Mouse (Mus musculus) spleen, postnatal 14 days (tissue): Measurements from ENCODE around the gene Agap1.

ENCODE experiments used
- DNase-seq, 2 experiments: peaks; one replicate each; pipeline ENCODE4 v3.0.0; 2021 to 2022; ENCODE audit warnings: low spot score in 2 of 2

Agap1 gene

GRCm38 (mm10) chr1:89755358-89755757 is 300.8 kb downstream of the Agap1 start:
- no peak for DNase-seq

GRCm38 (mm10) chr1:89756387-89756786 is 301.8 kb downstream of the Agap1 start:
- no peak for DNase-seq

DNA sequence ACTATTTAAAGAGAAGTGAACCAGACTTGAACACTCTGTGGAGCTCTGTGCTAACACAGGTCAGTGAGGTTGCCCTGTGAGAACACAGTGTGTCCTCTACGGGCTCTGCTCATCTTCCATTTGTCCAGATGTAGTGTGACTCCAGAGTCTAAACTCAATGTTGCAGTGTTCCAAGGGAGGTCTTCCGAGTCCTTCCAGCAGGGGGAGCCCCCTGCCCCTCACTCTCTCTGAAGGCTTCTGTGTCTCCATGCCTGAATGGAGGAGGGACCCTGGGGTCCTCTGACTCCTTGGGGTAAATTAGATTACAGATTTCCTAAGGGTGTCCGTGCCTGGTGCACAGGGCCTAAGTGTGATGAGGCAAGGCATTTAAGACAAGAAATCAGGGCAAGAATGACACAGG is 302.9 kb downstream of the Agap1 start:
- DNase-seq, result no peak

- no peak for DNase-seq
These were observed 309.3 kb downstream of the Agap1 start for GRCm38 (mm10) chr1:89763912-89764311.

DNA sequence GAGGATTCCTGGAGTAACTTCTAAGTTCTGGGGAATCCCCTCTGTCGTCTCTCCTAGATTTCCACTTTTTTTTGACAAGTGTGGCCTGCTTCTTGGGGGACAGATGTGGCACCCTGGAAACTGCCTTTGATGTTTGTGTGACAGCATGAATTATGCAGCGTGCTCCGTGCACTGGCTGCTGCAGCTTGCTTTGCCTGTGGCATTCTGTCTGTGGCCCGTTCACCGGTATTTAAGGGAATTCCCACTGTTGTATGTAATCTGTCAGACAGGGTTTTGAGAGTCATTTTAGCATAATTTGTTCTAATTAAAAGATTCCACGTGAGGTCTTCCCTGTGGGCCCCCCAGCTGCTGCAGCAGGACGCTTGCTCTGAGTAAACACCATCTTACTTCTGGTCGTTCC is 312.3 kb downstream of the Agap1 start:
- no peak for DNase-seq

DNA sequence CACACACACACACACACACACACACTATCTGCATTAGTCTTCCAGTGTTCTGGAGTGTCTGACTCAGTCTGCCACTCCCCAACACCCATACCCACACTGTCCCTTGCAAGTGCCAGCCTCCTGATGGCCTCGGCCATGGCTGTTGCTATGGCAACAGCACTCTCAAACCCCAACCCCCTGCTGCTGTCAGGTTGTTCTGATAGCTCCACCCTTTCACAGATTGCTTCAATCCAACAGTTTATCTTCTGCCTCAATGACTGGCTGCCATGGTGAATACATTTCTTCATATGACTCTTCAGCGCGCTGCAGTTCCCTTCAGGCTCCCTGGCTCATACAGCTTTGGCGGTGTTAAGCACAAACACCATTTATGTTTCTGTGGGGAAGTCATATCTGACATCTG is 315.0 kb downstream of the Agap1 start:
- no peak for DNase-seq

DNA sequence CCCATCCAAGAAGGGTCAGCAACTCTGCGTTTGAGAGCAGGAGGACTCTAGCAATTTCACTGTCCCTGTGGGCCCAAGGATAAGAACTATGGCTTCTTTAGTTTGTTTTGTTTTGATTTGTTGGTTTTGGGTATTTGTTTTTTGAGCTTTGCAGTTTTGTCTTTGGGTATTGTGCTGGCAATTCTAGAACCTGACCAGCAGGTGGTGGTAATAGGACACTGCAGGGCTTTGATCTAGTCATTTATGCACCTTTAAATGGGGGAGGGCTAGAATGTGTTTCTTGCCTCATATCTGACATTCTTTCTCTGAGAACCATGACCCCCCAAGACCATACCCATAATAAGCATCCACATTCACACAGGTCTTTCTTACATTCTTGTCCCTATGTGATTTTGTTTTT is 315.7 kb downstream of the Agap1 start:
- no peak for DNase-seq

GRCm38 (mm10) chr1:89775750-89776149 is 321.1 kb downstream of the Agap1 start:
- no peak for DNase-seq

GRCm38 (mm10) chr1:89780675-89781074 is 326.1 kb downstream of the Agap1 start:
- no peak for DNase-seq

GRCm38 (mm10) chr1:89781861-89782260 is 327.3 kb downstream of the Agap1 start:
- no peak for DNase-seq

DNA sequence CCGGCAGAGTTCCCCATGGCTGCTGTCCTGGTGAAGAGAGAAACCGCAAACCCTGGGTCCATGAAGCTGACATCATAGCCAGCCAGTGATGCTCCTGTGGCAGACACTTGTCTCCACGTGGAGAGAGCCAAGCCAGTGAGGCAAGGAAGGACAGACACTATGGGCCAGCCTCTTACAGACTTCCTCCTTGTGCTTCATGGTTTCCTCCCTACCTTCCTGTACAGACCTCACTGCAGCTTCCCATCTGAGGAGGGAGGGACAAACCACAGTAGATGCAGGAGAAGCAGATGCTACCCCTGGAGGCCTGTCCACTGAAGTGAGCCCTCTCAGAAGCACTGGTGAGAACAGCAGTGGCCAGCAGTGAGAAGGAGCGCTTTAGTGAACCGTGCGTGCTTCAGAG is 332.2 kb downstream of the Agap1 start:
- no peak for DNase-seq

DNA sequence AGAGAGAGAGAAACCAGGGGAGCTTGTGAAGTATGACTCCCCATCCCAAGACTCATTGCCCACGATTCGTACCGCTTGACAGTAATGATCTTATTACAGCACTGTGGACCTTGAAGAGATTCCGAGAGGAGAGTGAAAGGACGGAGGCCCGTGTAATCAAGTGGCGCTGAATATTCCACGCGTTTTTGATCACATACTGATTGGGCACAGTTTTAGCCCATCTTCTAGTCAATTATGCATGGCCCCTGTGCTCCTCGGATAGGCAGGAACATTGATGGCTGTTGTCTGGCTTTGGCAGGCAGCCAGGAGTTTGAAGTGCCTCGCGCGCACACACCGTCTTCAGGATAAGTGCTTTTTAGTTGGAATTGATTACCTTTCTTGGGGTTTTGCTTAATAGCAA is 344.1 kb downstream of the Agap1 start:
- DNase-seq, result no peak

- no peak for DNase-seq
These were observed 346.9 kb downstream of the Agap1 start for GRCm38 (mm10) chr1:89801506-89801905.

- no peak for DNase-seq
These were observed 350.4 kb downstream of the Agap1 start for GRCm38 (mm10) chr1:89804981-89805380.

- DNase-seq, result no peak
These were observed 358.2 kb downstream of the Agap1 start for GRCm38 (mm10) chr1:89812816-89813215.

GRCm38 (mm10) chr1:89816487-89817206 is 362.0 kb downstream of the Agap1 start:
- no peak for DNase-seq

DNA sequence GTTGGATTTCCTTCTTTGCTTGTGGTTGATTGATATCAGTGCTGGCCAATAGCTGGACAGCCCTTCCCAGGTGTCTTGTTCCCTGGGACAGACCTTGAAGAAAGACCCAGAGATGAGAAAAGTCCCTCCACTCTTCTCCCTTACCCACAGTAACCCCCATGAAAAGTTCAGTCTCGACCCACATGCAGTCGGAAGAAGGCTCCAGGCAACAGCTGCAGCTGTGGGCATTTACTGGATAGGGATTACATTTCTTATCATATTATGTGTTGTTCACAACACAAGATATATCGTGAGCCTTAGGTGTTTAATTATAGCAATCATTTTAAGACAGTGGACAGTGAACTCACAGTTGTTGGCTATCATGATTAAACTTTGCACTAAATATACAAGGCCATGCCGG is 367.2 kb downstream of the Agap1 start:
- no peak for DNase-seq

- DNase-seq, result no peak
These were observed 367.8 kb downstream of the Agap1 start for GRCm38 (mm10) chr1:89822431-89822830.

DNA sequence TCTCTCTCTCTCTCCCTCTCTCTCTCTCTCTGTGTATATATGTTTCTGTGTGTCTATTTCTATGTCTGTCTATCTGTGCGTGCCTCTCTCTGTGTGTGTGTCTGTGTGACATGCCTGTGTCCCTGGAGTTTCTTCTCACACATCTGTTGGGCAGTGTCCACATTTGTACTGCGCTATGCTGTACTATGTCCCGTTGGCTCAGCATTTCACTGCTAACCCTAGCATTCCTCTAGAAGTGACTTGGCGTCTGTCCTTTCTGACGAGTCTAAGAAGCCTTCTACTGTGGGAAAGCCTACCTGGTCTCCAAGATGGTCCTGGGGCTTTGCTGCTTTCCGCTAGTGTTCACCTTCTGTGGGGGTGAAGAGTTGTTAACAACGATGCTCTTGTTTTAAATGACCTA is 368.4 kb downstream of the Agap1 start:
- DNase-seq, result no peak

GRCm38 (mm10) chr1:89827051-89827450 is 372.4 kb downstream of the Agap1 start:
- no peak for DNase-seq

DNA sequence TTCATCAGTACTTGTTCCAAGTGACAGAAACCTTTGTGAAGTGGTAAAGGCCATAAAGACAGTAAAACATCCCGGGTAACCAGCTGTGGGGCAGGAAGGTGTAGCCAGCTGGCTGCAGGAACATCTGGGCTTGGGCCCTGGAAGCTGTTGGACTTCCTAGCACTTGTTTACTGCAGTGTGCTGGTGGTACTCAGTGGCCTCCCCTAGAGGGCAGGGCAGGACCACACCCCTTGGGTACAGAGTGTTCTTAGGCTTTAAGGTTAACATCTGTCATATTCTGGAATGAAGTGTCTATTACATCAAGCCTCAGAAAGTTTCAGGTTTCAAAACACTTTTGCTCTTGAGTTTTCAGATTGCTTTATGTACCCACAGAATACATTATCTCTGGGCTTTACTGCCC is 376.5 kb downstream of the Agap1 start:
- no peak for DNase-seq

- DNase-seq, result no peak
These were observed 389.5 kb downstream of the Agap1 start for GRCm38 (mm10) chr1:89844064-89844463.

DNA sequence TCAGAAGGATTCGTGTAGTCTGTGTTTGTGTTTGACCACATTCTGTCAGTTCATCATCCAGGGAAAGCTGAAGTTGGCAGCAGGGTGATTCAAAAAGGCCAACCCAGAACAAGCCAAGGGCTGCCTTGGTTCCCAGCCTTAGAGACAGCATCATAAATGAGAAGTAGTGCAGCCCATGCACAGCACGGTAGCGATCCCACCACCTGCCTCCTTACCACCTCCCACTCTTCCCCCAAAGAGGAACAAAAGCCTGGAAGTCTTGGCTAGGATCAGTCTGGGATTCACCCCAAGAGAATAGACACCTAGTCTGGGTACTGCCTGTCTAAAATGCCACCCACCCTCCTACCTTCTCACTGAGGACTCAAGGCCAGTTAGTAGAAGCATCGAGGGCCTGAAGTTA is 390.9 kb downstream of the Agap1 start:
- DNase-seq, result no peak

- DNase-seq, result no peak
These were observed 391.5 kb downstream of the Agap1 start for GRCm38 (mm10) chr1:89846148-89846547.
